Mouse (Mus musculus): ENCODE data around the gene Kremen1. TPM values are rescaled to one million over a fixed set of nuclear protein-coding genes. Genes with fewer than 3 reads are reported as not detected.

Gene Kremen1
- total RNA-seq, 2 experiments from 2014 or later = 14.0 to 15.9 TPM

- intact Hi-C loops (cut with DNase I) = no loop called here
- DNase-seq (ENCODE audit: low spot score in 2 of 2) = no peak
Observed at GRCm38 (mm10) chr11:5242158-5242557, 19.2 kb downstream of the Kremen1 start.

DNA sequence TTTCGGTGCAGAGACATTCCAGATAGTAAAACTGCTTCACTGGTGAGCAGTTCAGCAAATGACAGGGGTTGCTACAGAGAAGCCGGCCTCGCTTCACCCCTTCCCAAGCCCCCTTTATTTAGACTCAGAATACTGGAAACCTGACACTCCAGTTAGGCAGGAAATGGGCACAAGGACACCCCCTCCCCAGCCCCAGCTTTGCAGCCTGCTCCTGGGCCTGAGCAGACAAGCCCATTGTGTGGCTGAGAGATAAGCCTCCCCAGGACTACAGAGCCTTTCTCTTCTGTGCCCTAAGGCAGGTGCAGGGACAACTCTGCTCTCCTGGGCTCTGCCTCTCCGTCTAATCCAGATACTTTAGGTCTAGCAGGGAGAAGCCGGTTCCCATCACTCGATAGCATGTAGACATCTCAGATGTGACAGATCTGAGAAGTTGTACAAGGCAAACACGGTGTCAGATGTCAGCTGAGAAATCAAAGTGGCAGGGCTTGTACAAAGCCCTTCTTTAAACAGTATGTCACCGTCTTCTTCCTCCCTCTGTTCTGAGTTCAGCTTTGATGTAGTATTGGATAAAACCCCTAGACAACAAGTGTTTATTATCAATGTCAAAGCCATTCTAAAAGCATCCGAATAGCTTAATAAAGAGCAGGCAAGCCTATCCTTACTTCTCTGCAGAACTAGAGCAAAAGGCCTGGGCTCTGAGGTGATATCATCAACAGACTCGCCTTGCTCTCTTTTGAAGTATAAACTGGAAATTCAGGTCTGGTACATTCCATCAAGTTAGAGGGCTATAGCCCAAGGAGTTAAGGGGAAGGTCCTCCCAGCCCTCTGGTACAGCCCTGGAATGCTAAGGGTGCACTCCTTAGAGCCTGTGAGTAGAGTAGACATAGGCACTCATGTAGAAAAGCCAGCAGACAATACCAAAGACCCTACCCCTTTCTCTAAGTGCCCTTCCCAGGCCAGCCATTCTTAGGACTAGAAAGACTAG, 21.4 kb downstream of the Kremen1 start:
- intact Hi-C loops (cut with DNase I) = no loop called here
- DNase-seq (ENCODE audit: low spot score in 2 of 2) = no peak

DNA sequence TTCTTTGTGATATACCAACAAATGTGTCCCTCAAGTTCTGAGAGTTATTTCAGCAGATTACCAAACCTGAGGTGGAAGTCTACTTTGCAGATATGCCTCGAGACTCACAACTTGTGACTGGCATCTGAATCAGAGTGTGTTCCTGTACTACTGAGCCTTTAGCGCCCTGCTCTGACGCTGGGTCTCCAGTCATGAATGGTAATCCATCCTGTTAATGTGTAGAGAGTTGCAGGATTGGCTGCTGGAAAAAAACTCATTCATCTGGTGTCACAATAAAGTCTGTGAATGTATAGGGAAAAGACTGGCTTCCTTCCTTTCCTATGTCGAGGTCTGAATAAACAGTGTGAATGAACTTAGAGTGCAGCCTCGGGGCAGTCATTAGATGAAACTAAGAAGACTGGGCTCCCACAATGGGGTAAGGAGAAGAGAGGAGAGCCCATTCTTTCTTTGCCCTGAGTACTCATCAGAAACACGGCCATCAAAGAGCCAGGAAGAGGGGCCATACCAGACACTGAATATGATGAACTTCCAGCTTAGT, 41.4 kb downstream of the Kremen1 start:
- no peak for DNase-seq (ENCODE audit: low spot score in 2 of 2)
- intact Hi-C loops (cut with DNase I) = no loop called here

GRCm38 (mm10) chr11:5219371-5219770, 42.0 kb downstream of the Kremen1 start:
- intact Hi-C loops (cut with DNase I) = no loop called here
- no peak for DNase-seq (ENCODE audit: low spot score in 2 of 2)

DNA sequence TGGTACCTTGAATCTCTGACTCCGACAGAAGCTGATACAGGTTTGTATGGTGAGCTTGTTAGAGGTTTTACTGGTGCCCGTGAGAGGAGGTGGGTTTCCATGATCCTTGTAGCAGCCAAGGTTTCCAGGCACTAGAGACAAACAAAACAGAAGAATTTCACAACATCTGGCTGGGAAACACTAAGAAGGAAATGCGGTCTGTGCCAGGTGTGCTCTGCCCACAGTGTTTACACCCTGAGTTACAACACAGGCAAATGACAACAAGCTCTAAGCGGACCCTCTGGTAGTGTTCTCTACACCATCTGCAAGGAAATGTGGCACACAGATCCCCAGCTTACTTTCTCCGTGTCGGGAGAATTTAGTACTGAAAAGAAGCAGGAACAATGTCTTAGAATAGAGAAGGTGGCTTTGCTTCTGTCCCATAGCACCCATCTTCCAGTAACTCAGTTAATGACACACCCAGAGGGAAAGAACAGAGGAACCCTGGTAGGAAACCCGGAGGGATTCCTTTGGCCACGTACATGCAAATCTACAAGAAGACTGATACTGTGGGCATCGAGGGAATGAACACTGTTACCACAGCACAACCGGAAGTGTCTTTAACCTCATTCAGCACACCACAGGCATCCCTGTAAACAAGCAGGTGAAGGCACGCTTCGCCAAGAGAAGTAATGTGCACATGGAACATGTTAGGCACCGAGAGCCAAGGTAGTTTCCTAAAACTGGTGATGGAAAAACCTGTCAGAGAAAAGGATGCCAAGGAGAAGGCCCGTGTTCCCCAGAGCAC, 45.8 kb downstream of the Kremen1 start:
- intact Hi-C loops (cut with DNase I) = no loop called here

GRCm38 (mm10) chr11:5214483-5215040, 46.8 kb downstream of the Kremen1 start:
- no peak for DNase-seq (ENCODE audit: low spot score in 2 of 2)
- intact Hi-C loops (cut with DNase I) = no loop called here

More for the DNA sequence above, 45.8 kb downstream of the Kremen1 start:
- no peak for DNase-seq (ENCODE audit: low spot score in 2 of 2)

DNA sequence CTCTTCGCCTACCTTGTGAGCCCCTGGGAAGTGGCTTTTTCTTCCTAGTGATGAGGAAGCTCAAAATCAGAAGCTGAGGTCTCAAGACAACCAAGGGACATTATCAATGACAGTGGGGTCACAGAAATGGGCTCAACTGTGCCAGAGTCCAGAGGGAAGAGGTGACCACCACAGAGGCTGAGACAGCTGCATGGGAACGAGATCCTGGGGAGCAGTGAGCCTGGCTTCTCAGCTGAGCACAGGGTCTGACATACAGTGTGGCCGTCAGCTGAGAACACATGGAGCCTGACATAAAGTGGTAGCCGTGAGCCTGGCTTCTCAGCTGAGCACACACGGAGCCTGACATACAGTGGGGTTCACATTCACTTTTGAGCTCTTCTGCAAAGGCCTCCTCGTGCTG, 58.3 kb downstream of the Kremen1 start:
- DNase-seq (ENCODE audit: low spot score in 2 of 2) = no peak
- intact Hi-C loops (cut with DNase I) = no loop called here

DNA sequence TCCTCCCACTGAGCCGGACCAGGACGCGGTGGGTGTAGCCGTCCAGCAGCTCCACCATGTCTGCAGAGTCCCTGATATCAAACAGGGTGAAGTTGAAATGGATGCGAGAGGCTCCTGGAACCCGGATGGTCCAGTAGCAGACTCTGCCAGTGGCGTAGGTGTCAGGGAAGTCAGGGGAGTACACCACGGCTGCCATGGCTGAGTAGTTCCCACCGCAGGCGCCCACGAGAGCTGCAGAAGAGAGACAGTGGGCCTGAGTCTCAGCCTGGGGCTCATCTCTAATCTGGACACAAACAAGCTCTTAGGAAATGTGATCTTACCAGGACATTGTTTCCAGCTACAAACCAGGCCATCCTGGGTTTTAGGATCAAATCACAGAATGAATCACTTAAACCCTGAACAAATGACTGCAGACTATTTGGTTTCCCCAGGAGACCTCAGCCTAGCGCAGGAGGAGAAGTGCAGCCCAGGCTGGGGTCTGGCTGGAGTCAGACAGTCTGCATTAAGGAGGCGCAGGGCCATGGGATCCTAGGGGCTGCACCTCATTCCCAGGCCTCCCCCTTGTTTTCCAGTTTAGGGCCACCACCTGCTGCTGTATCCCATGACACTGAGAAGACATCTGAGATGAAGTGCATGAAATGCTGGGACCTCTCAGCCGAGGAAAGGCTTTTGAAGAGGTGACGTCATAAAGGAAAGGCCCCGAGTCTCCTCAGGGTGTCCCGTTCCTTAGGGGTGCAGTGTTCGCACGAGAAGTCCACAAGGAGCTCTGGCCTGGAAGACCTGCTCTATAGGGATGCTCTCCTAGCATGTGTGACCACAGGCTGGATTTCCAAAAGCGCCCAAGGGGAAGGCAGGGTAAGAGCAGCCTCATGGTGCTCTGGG, 59.3 kb downstream of the Kremen1 start:
- intact Hi-C loops (cut with DNase I) = no loop called here
- DNase-seq (ENCODE audit: low spot score in 2 of 2) = no peak

DNA sequence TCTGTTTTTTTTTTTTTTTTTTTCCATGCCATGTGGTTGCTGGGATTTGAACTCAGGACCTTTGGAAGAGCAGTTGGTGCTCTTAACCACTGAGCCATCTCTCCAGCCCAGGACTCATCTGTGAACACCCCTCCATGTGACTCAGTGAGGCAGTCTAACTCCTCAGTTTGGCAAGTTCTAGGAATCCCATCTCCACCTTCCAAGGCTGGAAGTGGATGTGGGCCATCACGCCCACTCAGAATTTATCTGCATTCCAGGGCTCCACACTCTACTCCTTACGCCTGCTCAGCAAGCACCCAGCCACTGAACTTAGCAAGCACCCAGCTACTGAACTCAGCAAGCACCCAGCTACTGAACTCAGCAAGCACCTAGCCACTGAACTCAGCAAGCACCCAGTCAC, 61.5 kb downstream of the Kremen1 start:
- intact Hi-C loops (cut with DNase I) = no loop called here
- DNase-seq (ENCODE audit: low spot score in 2 of 2) = peak in 1 of 2 experiments; percentile 28

GRCm38 (mm10) chr11:5197068-5197467, 64.3 kb downstream of the Kremen1 start:
- no peak for DNase-seq (ENCODE audit: low spot score in 2 of 2)
- intact Hi-C loops (cut with DNase I) = no loop called here

- intact Hi-C loops (cut with DNase I) = no loop called here
- no peak for DNase-seq (ENCODE audit: low spot score in 2 of 2)
Observed at GRCm38 (mm10) chr11:5196583-5196982, 64.8 kb downstream of the Kremen1 start.

DNA sequence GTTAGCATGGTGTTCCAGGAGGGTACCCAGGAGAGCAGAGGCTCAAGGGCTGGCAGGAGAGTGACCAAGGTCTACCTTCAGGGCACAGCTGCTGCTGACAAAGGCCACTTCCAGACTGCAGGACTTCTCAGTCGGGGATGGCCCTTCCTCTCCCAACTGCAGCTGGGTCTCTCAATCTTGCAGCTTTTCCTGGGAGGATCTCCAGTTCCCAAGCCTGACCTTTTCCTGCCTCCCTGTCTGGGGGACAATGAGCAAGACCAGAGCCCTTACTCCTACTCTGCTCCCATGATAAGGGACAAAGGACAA, 67.8 kb downstream of the Kremen1 start:
- intact Hi-C loops (cut with DNase I) = no loop called here
- DNase-seq (ENCODE audit: low spot score in 2 of 2) = no peak

DNA sequence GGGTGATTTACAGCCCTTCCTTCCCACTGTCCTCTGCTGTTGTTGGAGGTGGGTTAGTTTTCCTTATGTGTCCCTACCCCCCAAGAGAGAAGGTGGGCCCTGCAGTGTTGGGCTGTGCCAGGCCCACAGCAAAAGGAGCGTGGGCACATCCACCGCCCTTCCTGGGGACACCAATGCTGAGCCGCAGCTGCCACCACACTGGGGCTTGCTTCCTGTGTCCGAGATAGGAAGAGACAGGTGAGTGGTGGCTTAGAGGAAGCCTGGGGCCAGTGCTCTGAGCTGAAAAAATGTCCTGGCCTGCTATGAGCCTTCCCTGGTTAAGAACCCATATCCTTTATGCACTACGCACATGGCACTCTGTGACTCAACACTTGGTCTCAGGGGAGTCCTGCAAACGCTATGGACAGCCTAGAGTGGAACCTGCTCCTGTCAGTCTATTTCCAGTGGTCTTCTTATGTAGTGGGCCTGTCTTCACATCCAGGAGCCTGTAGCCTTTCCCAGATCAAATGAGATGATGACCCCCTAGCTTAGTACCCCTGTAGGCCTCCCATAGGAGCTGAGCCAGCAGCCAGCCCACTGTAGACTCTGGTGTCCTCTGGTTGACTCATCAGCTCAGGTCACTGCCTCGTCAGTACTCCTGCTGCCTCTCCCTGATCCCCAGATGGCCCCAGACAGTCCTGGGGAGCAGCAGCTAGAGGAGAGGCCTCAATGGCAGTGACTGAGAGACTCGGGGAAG, 68.3 kb downstream of the Kremen1 start:
- DNase-seq (ENCODE audit: low spot score in 2 of 2) = no peak
- intact Hi-C loops (cut with DNase I) = no loop called here

DNA sequence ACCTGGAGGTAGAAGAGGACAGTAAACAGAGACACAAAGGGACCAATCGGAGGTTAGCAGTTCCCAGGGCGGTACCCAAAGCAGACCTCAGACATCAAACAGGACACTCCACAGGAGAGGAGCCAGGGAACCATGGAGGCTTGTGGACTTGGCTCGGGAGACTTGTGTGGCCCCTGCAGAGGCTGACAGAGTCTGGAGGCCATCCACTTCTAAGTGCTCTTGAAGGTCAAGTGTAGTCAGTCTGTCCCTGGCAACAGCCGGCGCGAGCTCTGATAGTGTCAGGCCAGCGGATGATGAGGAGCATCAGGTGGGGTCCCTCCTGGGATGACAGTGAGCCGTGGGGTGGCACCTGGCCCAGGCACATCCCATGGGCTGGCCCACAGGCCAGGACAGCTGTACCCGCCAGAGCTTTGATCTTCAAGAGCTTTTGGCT, 69.3 kb downstream of the Kremen1 start:
- intact Hi-C loops (cut with DNase I) = no loop called here
- no peak for DNase-seq (ENCODE audit: low spot score in 2 of 2)

DNA sequence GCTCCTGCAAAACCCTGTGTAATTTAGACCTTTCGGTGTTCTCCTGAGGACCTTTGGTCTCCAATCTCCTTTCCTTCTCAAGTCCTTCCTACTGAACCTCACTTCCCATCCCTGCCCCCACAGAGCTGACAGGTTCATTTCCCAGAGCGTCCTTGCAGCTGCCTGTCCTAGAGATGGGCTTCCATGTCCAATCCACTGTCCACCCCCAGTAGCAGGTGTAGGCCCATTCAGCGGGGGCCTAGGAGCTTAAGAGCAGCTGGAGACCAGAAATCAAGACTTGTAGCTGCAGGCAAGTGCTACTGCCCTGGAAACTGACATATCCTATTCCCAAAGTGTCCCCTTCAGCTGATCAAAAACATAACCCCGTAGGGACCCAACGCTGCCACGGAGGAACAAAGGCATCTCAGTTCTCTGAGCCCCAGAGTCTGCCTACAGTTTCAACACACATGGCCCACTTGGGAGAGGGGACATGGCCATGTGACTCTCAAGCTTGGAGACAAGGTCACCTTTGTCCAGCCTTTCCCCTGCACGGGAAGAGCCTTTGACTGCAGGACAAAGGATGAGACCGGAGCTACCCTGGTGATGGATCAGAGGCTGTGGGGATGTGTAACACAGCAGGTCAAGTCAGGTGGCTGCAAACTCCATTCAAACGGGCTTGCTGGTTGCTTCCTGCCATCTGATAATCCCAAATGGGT, 72.0 kb downstream of the Kremen1 start:
- DNase-seq (ENCODE audit: low spot score in 2 of 2) = peak in 1 of 2 experiments; percentile 23
- intact Hi-C loops (cut with DNase I) = no loop called here

DNA sequence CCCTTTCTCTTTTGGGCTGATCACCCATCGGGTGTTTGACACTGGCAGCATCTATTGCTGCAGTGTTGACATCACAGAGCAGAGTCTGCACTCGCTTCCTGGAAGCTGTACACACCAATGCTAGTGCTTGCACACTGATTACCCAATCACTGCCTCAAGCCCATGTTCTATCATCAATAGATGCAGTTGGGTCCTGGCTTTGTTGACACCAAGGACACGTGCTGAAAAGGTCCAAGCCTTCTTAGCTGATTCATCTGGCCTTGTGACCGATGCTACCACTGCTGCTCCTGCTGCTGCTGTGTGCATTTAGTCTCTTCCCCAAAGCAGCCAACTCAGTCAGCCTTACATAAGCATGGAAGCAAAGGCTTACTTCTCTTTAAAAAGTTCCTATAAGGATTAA, 73.2 kb downstream of the Kremen1 start:
- DNase-seq (ENCODE audit: low spot score in 2 of 2) = no peak
- intact Hi-C loops (cut with DNase I) = no loop called here

- intact Hi-C loops (cut with DNase I) = loop anchor here (5.0 kb wide), 3 partner anchors 68 to 287 kb away; partner anchors contain the start of gene Kremen1
- no peak for DNase-seq (ENCODE audit: low spot score in 2 of 2)
Observed at GRCm38 (mm10) chr11:5184832-5185231, 76.5 kb downstream of the Kremen1 start.

DNA sequence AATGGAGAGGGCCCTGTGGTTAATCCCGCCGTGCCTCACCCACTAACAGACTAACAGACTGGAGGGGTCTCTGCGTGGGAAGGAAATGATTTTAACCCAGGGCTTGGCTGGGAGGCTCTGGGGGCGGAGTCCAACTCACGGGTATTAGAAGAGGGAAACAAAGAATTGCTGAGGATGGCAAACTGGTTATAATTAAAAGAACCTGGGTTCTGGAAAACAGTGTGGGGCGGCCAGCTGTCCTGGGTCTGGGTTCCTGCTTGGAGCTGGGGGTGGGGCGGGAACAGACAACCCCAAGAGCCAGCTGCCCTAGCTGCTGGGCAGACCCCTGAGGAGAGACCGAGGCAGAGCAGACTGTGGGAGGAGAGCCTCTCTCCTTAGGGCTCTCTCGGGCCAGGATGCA, 77.1 kb downstream of the Kremen1 start:
- intact Hi-C loops (cut with DNase I) = loop anchor here (5.0 kb wide), 3 partner anchors 67 to 288 kb away; partner anchors contain the start of gene Kremen1
- DNase-seq (ENCODE audit: low spot score in 2 of 2) = no peak
